Mouse (Mus musculus) lung, adult 2 months (tissue): ENCODE measurements around the gene Ppp6r3.

ENCODE experiments used
- CTCF ChIP-seq: fragments of 200-500 bp; IDR thresholded peaks from 2 replicates; pipeline ENCODE4 v1.5.1; 2011; ENCODE audit warnings: mild to moderate bottlenecking, low read length, control low read depth; ENCODE audit not compliant: insufficient read depth
- POLR2A ChIP-seq: fragments of 200-500 bp; IDR thresholded peaks from 2 replicates; pipeline ENCODE4 v1.6.1; 2011; ENCODE audit warnings: low read depth, mild to moderate bottlenecking, control low read depth, low read length, borderline replicate concordance; ENCODE audit errors: extremely low read depth

DNA sequence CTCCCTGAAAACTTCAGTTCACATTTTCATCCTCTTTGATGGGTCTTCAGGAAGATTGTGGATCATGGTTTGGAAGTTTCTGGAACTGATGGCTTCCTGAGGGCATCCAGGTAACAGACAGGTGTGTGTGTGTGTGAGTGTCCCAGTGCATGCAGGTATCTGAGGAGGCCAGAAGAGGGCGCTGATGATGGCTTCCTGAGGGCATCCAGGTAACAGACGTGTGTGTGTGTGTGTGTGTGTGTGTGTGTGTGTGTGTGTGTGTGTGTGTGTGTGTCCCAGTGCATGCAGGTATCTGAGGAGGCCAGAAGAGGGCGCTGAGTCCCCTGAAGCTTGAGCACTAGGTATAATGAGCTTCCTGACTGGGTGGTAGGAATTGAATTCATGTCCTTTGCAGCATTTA lies 128.2 kb downstream of the Ppp6r3 start:
- no peak for TF ChIP-seq POLR2A
- TF ChIP-seq CTCF: no peak
